Mouse (Mus musculus): Measurements from ENCODE around the gene Clip1. TPM values are rescaled to one million over a fixed set of nuclear protein-coding genes. Genes with fewer than 3 reads are reported as not detected.

The Clip1 gene
- polyA plus RNA-seq, 1 experiment from 2014 or later = 12.2 TPM

- Histone ChIP-seq H3K9ac (replicated peaks) (no peak overlapping the region), H3K4me1 (ENCODE audit: insufficient read depth) (no peaks in the 10 kb centered on the region), H3K27ac (ENCODE audit: low read depth) (no peak overlapping the region), H3K4me3 (ENCODE audit: low read depth, low read length) (no peak overlapping the region), H3K27me3 (ENCODE audit: insufficient read depth, low read length) (no peaks in the 10 kb centered on the region), H3K4me2 (ENCODE audit: low read depth, low read length) (no peak overlapping the region), H3K9me3 (ENCODE audit: low read length) (no peaks in the 10 kb centered on the region), H3K36me3 (replicated peaks; ENCODE audit: insufficient read depth, low read length) (peaks cover 26% of the 10 kb centered on the region)
- no peak for TF ChIP-seq EP300 (IDR thresholded peaks at IDR 0.05; ENCODE audit: low read depth)
- 69% methylated on average over 7 of the region's 7 CpGs for WGBS (ENCODE audit: insufficient replicate concordance)
- DNase-seq = no peak
- peak; percentile 40; the same call in 1 of the 2 replicates for ATAC-seq
Measured at GRCm38 (mm10) chr5:123555693-123556092, 128.7 kb downstream of the Clip1 start.

GRCm38 (mm10) chr5:123533801-123534200 lies 150.6 kb downstream of the Clip1 start:
- H3K4me2 ChIP-seq (ENCODE audit: low read depth, low read length) = no peak overlapping the region
- no peak for ATAC-seq
- WGBS (ENCODE audit: insufficient replicate concordance) = 92% methylated on average over 10 of the region's 10 CpGs

GRCm38 (mm10) chr5:123530056-123530455 lies 154.4 kb downstream of the Clip1 start:
- DNase-seq = no peak
- Histone ChIP-seq H3K36me3 (replicated peaks; ENCODE audit: insufficient read depth, low read length) (peaks cover 53% of the 10 kb centered on the region), H3K4me2 (ENCODE audit: low read depth, low read length) (no peak overlapping the region), H3K27me3 (ENCODE audit: insufficient read depth, low read length) (no peaks in the 10 kb centered on the region), H3K27ac (ENCODE audit: low read depth) (no peak overlapping the region), H3K9ac (replicated peaks) (no peak overlapping the region), H3K4me3 (ENCODE audit: low read depth, low read length) (no peak overlapping the region), H3K4me1 (ENCODE audit: insufficient read depth) (peaks cover 3% of the 10 kb centered on the region; the same call in 1 of the 2 replicates), H3K9me3 (ENCODE audit: low read length) (no peaks in the 10 kb centered on the region)
- 90% methylated on average over 8 of the region's 8 CpGs for WGBS (ENCODE audit: insufficient replicate concordance)
- ATAC-seq = no peak
- TF ChIP-seq CTCF (IDR thresholded peaks at IDR 0.05; ENCODE audit: low read depth) (no peak), EP300 (IDR thresholded peaks at IDR 0.05; ENCODE audit: low read depth) (no peak)

More at GRCm38 (mm10) chr5:123533801-123534200, 150.6 kb downstream of the Clip1 start:
- Histone ChIP-seq H3K36me3 (replicated peaks; ENCODE audit: insufficient read depth, low read length) (peaks cover 59% of the 10 kb centered on the region), H3K9me3 (ENCODE audit: low read length) (no peaks in the 10 kb centered on the region), H3K4me3 (ENCODE audit: low read depth, low read length) (no peak overlapping the region), H3K4me1 (ENCODE audit: insufficient read depth) (no peaks in the 10 kb centered on the region), H3K27me3 (ENCODE audit: insufficient read depth, low read length) (no peaks in the 10 kb centered on the region), H3K27ac (ENCODE audit: low read depth) (no peak overlapping the region), H3K9ac (replicated peaks) (no peak overlapping the region)
- no peak for TF ChIP-seq CTCF (IDR thresholded peaks at IDR 0.05; ENCODE audit: low read depth)
- no peak for TF ChIP-seq EP300 (IDR thresholded peaks at IDR 0.05; ENCODE audit: low read depth)
- DNase-seq = no peak

DNA sequence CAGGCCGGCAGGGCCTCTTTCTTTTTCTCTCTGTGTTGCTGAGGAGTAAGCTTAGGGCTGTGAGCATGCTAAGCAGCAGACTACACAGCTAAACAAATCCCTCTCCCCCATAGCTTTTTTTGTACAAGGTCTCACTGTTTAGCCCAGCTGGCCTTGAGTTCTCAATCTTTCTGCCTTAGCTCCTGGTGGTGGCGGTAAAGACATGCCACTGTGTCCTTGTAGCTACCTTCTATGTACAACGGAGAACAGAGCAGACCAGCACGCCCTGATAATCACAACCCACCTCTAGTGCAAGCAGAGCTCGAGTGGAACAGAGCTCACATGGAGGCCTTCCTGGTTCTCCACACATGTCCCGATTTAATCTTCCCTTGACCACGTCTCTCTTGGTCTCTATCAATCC lies 155.8 kb downstream of the Clip1 start:
- no peak for TF ChIP-seq EP300 (IDR thresholded peaks at IDR 0.05; ENCODE audit: low read depth)
- TF ChIP-seq CTCF (IDR thresholded peaks at IDR 0.05; ENCODE audit: low read depth) = no peak
- DNase-seq = no peak
- no peaks in the 10 kb centered on the region for H3K27me3 ChIP-seq (ENCODE audit: insufficient read depth, low read length)
- H3K4me2 ChIP-seq (ENCODE audit: low read depth, low read length) = no peak overlapping the region
- H3K9me3 ChIP-seq (ENCODE audit: low read length) = no peaks in the 10 kb centered on the region
- no peak overlapping the region for H3K4me3 ChIP-seq (ENCODE audit: low read depth, low read length)
- ATAC-seq = no peak
- H3K4me1 ChIP-seq (ENCODE audit: insufficient read depth) = peaks cover 9% of the 10 kb centered on the region
- H3K36me3 ChIP-seq (replicated peaks; ENCODE audit: insufficient read depth, low read length) = peaks cover 45% of the 10 kb centered on the region
- no peak overlapping the region for H3K9ac ChIP-seq (replicated peaks)
- no peak overlapping the region for H3K27ac ChIP-seq (ENCODE audit: low read depth)
- 68% methylated on average over 7 of the region's 7 CpGs for WGBS (ENCODE audit: insufficient replicate concordance)

Other genes starting within 250 kb of the Clip1 start
- gene Lrrc43, start 195.3 kb downstream of the Clip1 start, polyA plus RNA-seq (2015; fragmentation: Nextera tagmentation; extraction: Ambion mirVana) = not detected in 2 replicates
- gene Il31, start 195.1 kb downstream of the Clip1 start, polyA plus RNA-seq (2015; fragmentation: Nextera tagmentation; extraction: Ambion mirVana) = not detected in 2 replicates
- not detected in 2 replicates for gene B3gnt4, start 174.2 kb downstream of the Clip1 start, polyA plus RNA-seq (2015; fragmentation: Nextera tagmentation; extraction: Ambion mirVana)
- 34.1 and 35.2 TPM in 2 replicates for gene Diablo, start 160.4 kb downstream of the Clip1 start, polyA plus RNA-seq (2015; fragmentation: Nextera tagmentation; extraction: Ambion mirVana)
- not detected in 2 replicates for gene Gm49027, start 159.1 kb downstream of the Clip1 start, polyA plus RNA-seq (2015; fragmentation: Nextera tagmentation; extraction: Ambion mirVana)
- gene Vps33a, start 111.6 kb downstream of the Clip1 start, polyA plus RNA-seq (2015; fragmentation: Nextera tagmentation; extraction: Ambion mirVana) = 11.6 and 11.8 TPM in 2 replicates
- gene Zcchc8, start 36.5 kb upstream of the Clip1 start, polyA plus RNA-seq (2015; fragmentation: Nextera tagmentation; extraction: Ambion mirVana) = 19.3 and 23.7 TPM in 2 replicates
- 32.5 and 40.7 TPM in 2 replicates for gene Rsrc2, start 64.8 kb upstream of the Clip1 start, polyA plus RNA-seq (2015; fragmentation: Nextera tagmentation; extraction: Ambion mirVana)
- gene Kntc1, start 65.1 kb upstream of the Clip1 start, polyA plus RNA-seq (2015; fragmentation: Nextera tagmentation; extraction: Ambion mirVana) = 7.5 and 7.6 TPM in 2 replicates
- 0.15 and 0.22 TPM in 2 replicates for gene Hcar2, start 180.9 kb upstream of the Clip1 start, polyA plus RNA-seq (2015; fragmentation: Nextera tagmentation; extraction: Ambion mirVana)
- gene Hcar1, start 195.4 kb upstream of the Clip1 start, polyA plus RNA-seq (2015; fragmentation: Nextera tagmentation; extraction: Ambion mirVana) = 0.11 and 0.14 TPM in 2 replicates
- gene Denr, start 222.6 kb upstream of the Clip1 start, polyA plus RNA-seq (2015; fragmentation: Nextera tagmentation; extraction: Ambion mirVana) = 54.1 and 61.1 TPM in 2 replicates
- 0.41 and 0.67 TPM in 2 replicates for gene Gm43518, start 242.8 kb upstream of the Clip1 start, polyA plus RNA-seq (2015; fragmentation: Nextera tagmentation; extraction: Ambion mirVana)
- gene Ccdc62, start 246.1 kb upstream of the Clip1 start, polyA plus RNA-seq (2015; fragmentation: Nextera tagmentation; extraction: Ambion mirVana) = 3.1 and 3.2 TPM in 2 replicates